Mouse (Mus musculus): ENCODE data around the gene Mrgpra3. TPM values are rescaled to one million over a fixed set of nuclear protein-coding genes. Genes with fewer than 3 reads are reported as not detected.

Mrgpra3 gene
- polyA plus RNA-seq (2011; ENCODE audit: insufficient read depth, insufficient read length, low read depth, missing spikeins) = not detected in 2 replicates

DNA sequence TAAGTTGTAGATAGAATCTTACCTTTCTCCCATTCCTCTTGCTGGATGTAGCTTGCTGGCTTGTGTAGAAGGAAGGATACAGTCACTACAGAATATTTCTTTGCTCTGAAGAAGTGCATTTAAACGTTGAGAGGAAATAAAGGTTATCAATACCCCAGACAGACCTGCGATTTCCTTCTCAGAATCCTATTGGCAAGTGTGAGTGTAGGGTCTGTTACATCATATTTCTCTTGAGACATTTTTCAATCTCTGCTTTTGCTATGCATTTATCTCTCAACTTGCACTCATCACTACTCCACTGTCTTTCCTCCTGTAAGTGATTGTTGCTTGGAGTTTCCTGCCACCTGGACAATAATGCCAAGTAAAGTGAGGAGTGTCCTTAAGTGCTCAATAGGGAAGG, at the start of gene Mrgpra3:
Gene Mrgpra3, minus strand, starts transcription at position 101 of the 400 bp plus-strand sequence.
- Histone ChIP-seq H3K9ac (ENCODE audit: low read depth, poor library complexity, severe bottlenecking) (no peak within 1 kb of the TSS), H3K27me3 (ENCODE audit: control insufficient read depth, insufficient read depth, low read length, poor library complexity, severe bottlenecking) (no peaks in the 10 kb centered on the region), H3K4me1 (ENCODE audit: control insufficient read depth, insufficient read depth, low read length) (no peaks in the 10 kb centered on the region), H3K4me3 (ENCODE audit: low read depth, low read length) (no peak within 1 kb of the TSS), H3K36me3 (ENCODE audit: control insufficient read depth, insufficient read depth, low read length, poor library complexity, severe bottlenecking) (no peaks in the 10 kb centered on the region), H3K27ac (ENCODE audit: insufficient read depth, low read length) (no peak within 1 kb of the TSS), H3K9me3 (replicated peaks; ENCODE audit: control insufficient read depth, insufficient read depth, low read length, poor library complexity, severe bottlenecking) (no peaks in the 10 kb centered on the region)
- no peak for TF ChIP-seq CTCF (IDR thresholded peaks at IDR 0.05; ENCODE audit: low read depth, low read length)
- no peak for TF ChIP-seq EP300 (IDR thresholded peaks at IDR 0.05; ENCODE audit: insufficient read depth, low read depth, low read length)
- TF ChIP-seq POLR2A (IDR thresholded peaks at IDR 0.05; ENCODE audit: insufficient read depth, low read length) = no peak

Other genes with a start within 250 kb of the Mrgpra3 start
- gene Mrgpra1, start 247.1 kb downstream of the Mrgpra3 start, polyA plus RNA-seq (2011; ENCODE audit: insufficient read depth, insufficient read length, low read depth, missing spikeins) = not detected in 2 replicates
- not detected in 2 replicates for gene Mrgpra2a, start 149.2 kb downstream of the Mrgpra3 start, polyA plus RNA-seq (2011; ENCODE audit: insufficient read depth, insufficient read length, low read depth, missing spikeins)
- not detected in 2 replicates for gene Mrgpra2b, start 72.5 kb downstream of the Mrgpra3 start, polyA plus RNA-seq (2011; ENCODE audit: insufficient read depth, insufficient read length, low read depth, missing spikeins)

All from ES-Bruce4 (cell line).